ENCODE assay signal across 17 mouse cellular contexts in the genomic region with DNA sequence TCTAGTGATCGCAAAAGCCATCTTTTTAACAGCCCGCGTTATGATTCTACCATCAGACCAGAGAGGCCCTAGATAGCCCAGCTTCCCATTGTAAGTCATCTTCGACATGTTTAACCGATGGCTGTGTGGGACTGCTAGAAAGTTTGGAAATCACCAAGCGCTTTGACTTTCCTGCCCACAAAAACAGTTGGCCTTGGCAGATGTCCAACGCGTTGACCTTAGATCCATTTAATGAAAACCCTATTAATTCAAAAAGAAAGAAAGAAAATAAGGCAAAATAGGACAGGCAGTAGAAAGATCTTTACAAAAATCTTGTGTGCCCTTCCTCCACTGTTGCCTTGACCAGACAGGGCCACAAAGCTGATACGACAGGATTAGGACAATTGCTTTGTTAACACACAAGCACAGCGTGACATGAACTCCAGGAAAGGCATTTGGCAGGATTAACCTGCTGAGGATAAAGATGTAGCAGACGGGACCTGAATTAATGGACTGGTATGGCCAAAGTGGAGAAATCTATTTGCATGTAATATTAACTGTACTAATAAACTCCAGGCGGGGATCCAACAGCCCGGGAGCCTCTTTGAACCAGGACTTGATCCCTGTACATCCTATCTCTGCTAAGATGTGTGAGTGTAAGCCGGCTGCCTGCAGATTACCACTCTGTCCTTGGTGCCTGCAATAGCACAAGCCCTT.
DNase-seq lines count a peak whose midpoint lies in the region; ATAC-seq lines count a peak whose summit lies in the region.
"Had no signal": no experiment of that assay in that cellular context is flagged by ENCODE, and none has a peak within 500 bp of the region (broad histone marks: within the 10 kb centered on the region; RNA-seq: fewer than 3 reads in every experiment).

No protein-coding gene starts in this region.

- no peak overlapping the region for H3K4me3 ChIP-seq in midbrain, embryonic 14.5 days (replicated peaks; ENCODE audit: low read depth, low read length)
- H3K4me3 ChIP-seq: embryonic facial prominence, embryonic 13.5 days; heart, adult 2 months; heart, embryonic 15.5 days; kidney, embryonic 15.5 days; left cerebral cortex, adult 2 months; limb, embryonic 12.5 days; megakaryocyte, embryonic 14.5 days had no signal

- 26% methylated on average over 14 of the region's 14 CpGs for WGBS in midbrain, embryonic 14.5 days

- H3K9me3 ChIP-seq in midbrain, embryonic 14.5 days (ENCODE audit: control insufficient read depth, low read length), result no peaks in the 10 kb centered on the region
- H3K9me3 ChIP-seq: embryonic facial prominence, embryonic 13.5 days; heart, embryonic 15.5 days; kidney, embryonic 15.5 days; limb, embryonic 12.5 days; megakaryocyte, embryonic 14.5 days had no signal

- ATAC-seq in midbrain, embryonic 14.5 days (ENCODE audit: low FRiP score, low TSS enrichment), result peak; percentile 20; the same call in 1 of the 2 replicates
- ATAC-seq: lung, postnatal 0 days had no signal

- peaks cover 22% of the 10 kb centered on the region for H3K27me3 ChIP-seq in midbrain, embryonic 14.5 days (ENCODE audit: control insufficient read depth, insufficient read depth, low read length)
- H3K27me3 ChIP-seq: embryonic facial prominence, embryonic 13.5 days; heart, embryonic 15.5 days; kidney, embryonic 15.5 days had no signal

- DNase-seq in kidney, postnatal 10 days, result peak; percentile 12
- no peak for DNase-seq in kidney, adult 11 months
- peak; percentile 53 for DNase-seq in adrenal gland, adult 2 months
- peak; percentile 64 for DNase-seq in adrenal gland, postnatal 14 days
- peak; percentile 59 for DNase-seq in midbrain, embryonic 14.5 days
- DNase-seq in MN1 (ENCODE audit: low spot score), result no peak
- DNase-seq in yolk sac, embryonic 10.5 days (ENCODE audit: low spot score), result no peak
- DNase-seq: heart, adult 2 months; right cerebral cortex, postnatal 25 days had no signal

- H3K4me2 ChIP-seq in midbrain, embryonic 14.5 days (ENCODE audit: low read length), result no peak overlapping the region
- H3K4me2 ChIP-seq: embryonic facial prominence, embryonic 13.5 days; heart, embryonic 15.5 days; kidney, embryonic 15.5 days; limb, embryonic 12.5 days had no signal

- 0 out of 2 replicates have a peak, but pooled peaks cover 6% of the 10 kb centered on the region for H3K36me3 ChIP-seq in midbrain, embryonic 14.5 days (ENCODE audit: control insufficient read depth, insufficient read depth, low read length)
- H3K36me3 ChIP-seq: embryonic facial prominence, embryonic 13.5 days; heart, embryonic 15.5 days; kidney, embryonic 15.5 days; limb, embryonic 12.5 days had no signal

- peak overlapping the region; percentile 41; the same call in 1 of the 2 replicates for H3K27ac ChIP-seq in midbrain, embryonic 14.5 days (replicated peaks; ENCODE audit: low read depth, low read length)
- H3K27ac ChIP-seq: embryonic facial prominence, embryonic 13.5 days; heart, adult 2 months; heart, embryonic 15.5 days; kidney, embryonic 15.5 days; left cerebral cortex, adult 2 months; limb, embryonic 12.5 days; liver, embryonic 14.5 days had no signal

- H3K9ac ChIP-seq in midbrain, embryonic 14.5 days (replicated peaks; ENCODE audit: low read length), result no peak overlapping the region
- H3K9ac ChIP-seq: embryonic facial prominence, embryonic 13.5 days; heart, embryonic 15.5 days; kidney, embryonic 15.5 days; limb, embryonic 12.5 days; liver, embryonic 14.5 days had no signal

- peaks cover 16% of the 10 kb centered on the region for H3K4me1 ChIP-seq in midbrain, embryonic 14.5 days (ENCODE audit: control insufficient read depth, insufficient read depth, low read length)
- H3K4me1 ChIP-seq: embryonic facial prominence, embryonic 13.5 days; limb, embryonic 12.5 days had no signal

Comparison
In these comparisons a context has a peak if more than half of its experiments do, and no peak if none do; other contexts are left out.
1. DNase-seq: peak in kidney, postnatal 10 days (single experiment), adrenal gland, adult 2 months (single experiment), adrenal gland, postnatal 14 days (single experiment) and midbrain, embryonic 14.5 days (single experiment); none in kidney, adult 11 months (single experiment), MN1 (single experiment) and yolk sac, embryonic 10.5 days (single experiment).